Mouse (Mus musculus): Measurements from ENCODE around the gene Cryzl2. TPM values are rescaled to one million over a fixed set of nuclear protein-coding genes. Genes with fewer than 3 reads are reported as not detected.

Cryzl2 gene
- polyA plus RNA-seq, 1 experiment from 2014 or later = 9.7 TPM

GRCm38 (mm10) chr1:157465194-157465593 lies 6.8 kb downstream of the Cryzl2 start:
- H3K36me3 ChIP-seq (replicated peaks; ENCODE audit: control insufficient read depth, insufficient read depth, low read depth, low read length) = no peaks in the 10 kb centered on the region
- no peaks in the 10 kb centered on the region for H3K27me3 ChIP-seq (ENCODE audit: control insufficient read depth, insufficient read depth, low read length)
- H3K9me3 ChIP-seq (replicated peaks; ENCODE audit: control insufficient read depth, low read length) = no peaks in the 10 kb centered on the region
- no peak overlapping the region for H3K4me2 ChIP-seq (ENCODE audit: low read depth, low read length)
- no peaks in the 10 kb centered on the region for H3K4me1 ChIP-seq (ENCODE audit: control insufficient read depth, insufficient read depth, low read length)
- H3K4me3 ChIP-seq (ENCODE audit: low read depth, low read length) = no peak overlapping the region
- ATAC-seq (replicated peaks; ENCODE audit: insufficient number of reproducible peaks, low FRiP score, low TSS enrichment, low read depth) (no peak), DNase-seq (ENCODE audit: low spot score) (peak; percentile 51)
- H3K9ac ChIP-seq (replicated peaks; ENCODE audit: low read length) = no peak overlapping the region
- H3K27ac ChIP-seq (replicated peaks; ENCODE audit: low read depth, low read length) = no peak overlapping the region
- WGBS = 68% methylated on average over 3 of the region's 3 CpGs

GRCm38 (mm10) chr1:157467866-157468265 lies 9.5 kb downstream of the Cryzl2 start:
- Histone ChIP-seq H3K27ac (replicated peaks; ENCODE audit: low read depth, low read length) (no peak overlapping the region), H3K4me3 (ENCODE audit: low read depth, low read length) (no peak overlapping the region), H3K27me3 (ENCODE audit: control insufficient read depth, insufficient read depth, low read length) (no peaks in the 10 kb centered on the region), H3K9ac (replicated peaks; ENCODE audit: low read length) (no peak overlapping the region), H3K36me3 (replicated peaks; ENCODE audit: control insufficient read depth, insufficient read depth, low read depth, low read length) (no peaks in the 10 kb centered on the region), H3K4me1 (ENCODE audit: control insufficient read depth, insufficient read depth, low read length) (no peaks in the 10 kb centered on the region), H3K4me2 (ENCODE audit: low read depth, low read length) (no peak overlapping the region), H3K9me3 (replicated peaks; ENCODE audit: control insufficient read depth, low read length) (no peaks in the 10 kb centered on the region)
- no peak for DNase-seq (ENCODE audit: low spot score)
- no peak for ATAC-seq (replicated peaks; ENCODE audit: insufficient number of reproducible peaks, low FRiP score, low TSS enrichment, low read depth)
- WGBS = 93% methylated on average over 8 of the region's 8 CpGs

- Histone ChIP-seq H3K27ac (replicated peaks; ENCODE audit: low read depth, low read length) (no peak overlapping the region), H3K9me3 (replicated peaks; ENCODE audit: control insufficient read depth, low read length) (no peaks in the 10 kb centered on the region), H3K9ac (replicated peaks; ENCODE audit: low read length) (no peak overlapping the region), H3K27me3 (ENCODE audit: control insufficient read depth, insufficient read depth, low read length) (no peaks in the 10 kb centered on the region), H3K4me3 (ENCODE audit: low read depth, low read length) (no peak overlapping the region), H3K4me2 (ENCODE audit: low read depth, low read length) (no peak overlapping the region), H3K4me1 (ENCODE audit: control insufficient read depth, insufficient read depth, low read length) (no peaks in the 10 kb centered on the region), H3K36me3 (replicated peaks; ENCODE audit: control insufficient read depth, insufficient read depth, low read depth, low read length) (no peaks in the 10 kb centered on the region)
- DNase-seq (ENCODE audit: low spot score) = no peak
- WGBS = 91% methylated on average over 9 of the region's 9 CpGs
- no peak for ATAC-seq (replicated peaks; ENCODE audit: insufficient number of reproducible peaks, low FRiP score, low TSS enrichment, low read depth)
Observed at GRCm38 (mm10) chr1:157470761-157471386, 12.5 kb downstream of the Cryzl2 start.

- WGBS = 89% methylated on average over 7 of the region's 7 CpGs
- DNase-seq (ENCODE audit: low spot score) (no peak), ATAC-seq (replicated peaks; ENCODE audit: insufficient number of reproducible peaks, low FRiP score, low TSS enrichment, low read depth) (no peak)
- no peaks in the 10 kb centered on the region for H3K4me1 ChIP-seq (ENCODE audit: control insufficient read depth, insufficient read depth, low read length)
- H3K27ac ChIP-seq (replicated peaks; ENCODE audit: low read depth, low read length) = no peak overlapping the region
- no peaks in the 10 kb centered on the region for H3K36me3 ChIP-seq (replicated peaks; ENCODE audit: control insufficient read depth, insufficient read depth, low read depth, low read length)
- no peak overlapping the region for H3K4me3 ChIP-seq (ENCODE audit: low read depth, low read length)
- H3K9ac ChIP-seq (replicated peaks; ENCODE audit: low read length) = no peak overlapping the region
- no peaks in the 10 kb centered on the region for H3K9me3 ChIP-seq (replicated peaks; ENCODE audit: control insufficient read depth, low read length)
- H3K27me3 ChIP-seq (ENCODE audit: control insufficient read depth, insufficient read depth, low read length) = no peaks in the 10 kb centered on the region
- no peak overlapping the region for H3K4me2 ChIP-seq (ENCODE audit: low read depth, low read length)
Observed at GRCm38 (mm10) chr1:157472716-157473115, 14.3 kb downstream of the Cryzl2 start.

GRCm38 (mm10) chr1:157474865-157475264 lies 16.5 kb downstream of the Cryzl2 start:
- Histone ChIP-seq H3K9ac (replicated peaks; ENCODE audit: low read length) (no peak overlapping the region), H3K4me1 (ENCODE audit: control insufficient read depth, insufficient read depth, low read length) (no peaks in the 10 kb centered on the region), H3K27ac (replicated peaks; ENCODE audit: low read depth, low read length) (no peak overlapping the region), H3K4me3 (ENCODE audit: low read depth, low read length) (no peak overlapping the region), H3K4me2 (ENCODE audit: low read depth, low read length) (no peak overlapping the region), H3K36me3 (replicated peaks; ENCODE audit: control insufficient read depth, insufficient read depth, low read depth, low read length) (no peaks in the 10 kb centered on the region), H3K27me3 (ENCODE audit: control insufficient read depth, insufficient read depth, low read length) (no peaks in the 10 kb centered on the region), H3K9me3 (replicated peaks; ENCODE audit: control insufficient read depth, low read length) (no peaks in the 10 kb centered on the region)
- ATAC-seq (replicated peaks; ENCODE audit: insufficient number of reproducible peaks, low FRiP score, low TSS enrichment, low read depth) (no peak), DNase-seq (ENCODE audit: low spot score) (no peak)
- WGBS = 83% methylated on average over 8 of the region's 8 CpGs

GRCm38 (mm10) chr1:157476231-157476630 lies 17.9 kb downstream of the Cryzl2 start:
- no peak overlapping the region for H3K4me3 ChIP-seq (ENCODE audit: low read depth, low read length)
- no peaks in the 10 kb centered on the region for H3K36me3 ChIP-seq (replicated peaks; ENCODE audit: control insufficient read depth, insufficient read depth, low read depth, low read length)
- 71% methylated on average over 2 of the region's 2 CpGs for WGBS
- DNase-seq (ENCODE audit: low spot score) = no peak
- H3K4me1 ChIP-seq (ENCODE audit: control insufficient read depth, insufficient read depth, low read length) = no peaks in the 10 kb centered on the region
- no peak overlapping the region for H3K4me2 ChIP-seq (ENCODE audit: low read depth, low read length)
- no peaks in the 10 kb centered on the region for H3K9me3 ChIP-seq (replicated peaks; ENCODE audit: control insufficient read depth, low read length)
- H3K27me3 ChIP-seq (ENCODE audit: control insufficient read depth, insufficient read depth, low read length) = no peaks in the 10 kb centered on the region
- H3K9ac ChIP-seq (replicated peaks; ENCODE audit: low read length) = no peak overlapping the region
- no peak for ATAC-seq (replicated peaks; ENCODE audit: insufficient number of reproducible peaks, low FRiP score, low TSS enrichment, low read depth)
- no peak overlapping the region for H3K27ac ChIP-seq (replicated peaks; ENCODE audit: low read depth, low read length)

- no peaks in the 10 kb centered on the region for H3K36me3 ChIP-seq (replicated peaks; ENCODE audit: control insufficient read depth, insufficient read depth, low read depth, low read length)
- no peak for ATAC-seq (replicated peaks; ENCODE audit: insufficient number of reproducible peaks, low FRiP score, low TSS enrichment, low read depth)
- no peak overlapping the region for H3K4me2 ChIP-seq (ENCODE audit: low read depth, low read length)
- WGBS = 31% methylated on average over 9 of the region's 9 CpGs
- DNase-seq (ENCODE audit: low spot score) = no peak
- no peak overlapping the region for H3K9ac ChIP-seq (replicated peaks; ENCODE audit: low read length)
- no peaks in the 10 kb centered on the region for H3K27me3 ChIP-seq (ENCODE audit: control insufficient read depth, insufficient read depth, low read length)
- no peak overlapping the region for H3K4me3 ChIP-seq (ENCODE audit: low read depth, low read length)
- H3K27ac ChIP-seq (replicated peaks; ENCODE audit: low read depth, low read length) = no peak overlapping the region
- no peaks in the 10 kb centered on the region for H3K4me1 ChIP-seq (ENCODE audit: control insufficient read depth, insufficient read depth, low read length)
- no peaks in the 10 kb centered on the region for H3K9me3 ChIP-seq (replicated peaks; ENCODE audit: control insufficient read depth, low read length)
Observed at GRCm38 (mm10) chr1:157480090-157480489, 21.7 kb downstream of the Cryzl2 start.

- WGBS = 55% methylated on average over 3 of the region's 3 CpGs
- no peak overlapping the region for H3K4me2 ChIP-seq (ENCODE audit: low read depth, low read length)
- H3K4me1 ChIP-seq (ENCODE audit: control insufficient read depth, insufficient read depth, low read length) = no peaks in the 10 kb centered on the region
- H3K27me3 ChIP-seq (ENCODE audit: control insufficient read depth, insufficient read depth, low read length) = no peaks in the 10 kb centered on the region
- no peaks in the 10 kb centered on the region for H3K36me3 ChIP-seq (replicated peaks; ENCODE audit: control insufficient read depth, insufficient read depth, low read depth, low read length)
- no peak for ATAC-seq (replicated peaks; ENCODE audit: insufficient number of reproducible peaks, low FRiP score, low TSS enrichment, low read depth)
- no peaks in the 10 kb centered on the region for H3K9me3 ChIP-seq (replicated peaks; ENCODE audit: control insufficient read depth, low read length)
- no peak overlapping the region for H3K9ac ChIP-seq (replicated peaks; ENCODE audit: low read length)
- H3K27ac ChIP-seq (replicated peaks; ENCODE audit: low read depth, low read length) = no peak overlapping the region
- no peak overlapping the region for H3K4me3 ChIP-seq (ENCODE audit: low read depth, low read length)
- no peak for DNase-seq (ENCODE audit: low spot score)
Observed at GRCm38 (mm10) chr1:157480901-157481300, 22.5 kb downstream of the Cryzl2 start.

Data from embryonic facial prominence, embryonic 11.5 days (tissue).